Mouse (Mus musculus) skeletal muscle tissue, postnatal 0 days (tissue): ENCODE results near the gene Olfr54. TPM values are rescaled to one million over a fixed set of nuclear protein-coding genes. Genes with fewer than 3 reads are reported as not detected.

Experiments used
- polyA plus RNA-seq: library from polyadenylated mRNA; unstranded; fragments of >200 nt; fragmentation: Nextera tagmentation; extraction: Ambion mirVana; gene quantifications from 2 replicates; pipeline ENCODE4 v1.2.1, GENCODE M21; 2015

The Olfr54 gene
- not detected in 2 replicates for polyA plus RNA-seq

GRCm38 (mm10) chr11:51013936-51014335 lies at the start of gene Olfr54:
Gene Olfr54 (plus strand): TSS chr11:51014236.

GRCm38 (mm10) chr11:50966230-50966629 lies 47.8 kb upstream of the Olfr54 start, which contains the start of gene Olfr1378:
Gene Olfr1378 (plus strand): TSS chr11:50966530.

GRCm38 (mm10) chr11:50981667-50982066 lies 32.4 kb upstream of the Olfr54 start, which contains the start of gene Olfr1377:
Gene Olfr1377 (plus strand): TSS chr11:50981967.

GRCm38 (mm10) chr11:51003296-51003695 lies 10.7 kb upstream of the Olfr54 start, which contains the start of gene Olfr51:
Gene Olfr51 (plus strand): TSS chr11:51003596.

GRCm38 (mm10) chr11:51047809-51048208 lies 33.8 kb downstream of the Olfr54 start, which contains the start of gene Olfr1375:
Gene Olfr1375 (plus strand): TSS chr11:51048109.

GRCm38 (mm10) chr11:51059151-51059571 lies 45.1 kb downstream of the Olfr54 start, which contains the start of gene Zfp354a:
Gene Zfp354a (plus strand): TSS chr11:51059257.

Other genes with a start within 250 kb of the Olfr54 start
- gene Zfp354c, start 186.5 kb upstream of the Olfr54 start, polyA plus RNA-seq, result 7.7 and 7.9 TPM in 2 replicates
- 0.63 and 0.91 TPM in 2 replicates for gene Zfp879, start 172.7 kb upstream of the Olfr54 start, polyA plus RNA-seq
- not detected in 2 replicates for gene Grm6, start 163.6 kb upstream of the Olfr54 start, polyA plus RNA-seq
- 1.4 and 2.1 TPM in 2 replicates for gene Zfp454, start 126.6 kb upstream of the Olfr54 start, polyA plus RNA-seq
- 2.6 and 4.4 TPM in 2 replicates for gene Zfp2, start 98.1 kb upstream of the Olfr54 start, polyA plus RNA-seq
- gene Zfp354b, start 82.6 kb upstream of the Olfr54 start, polyA plus RNA-seq, result 1.0 and 1.2 TPM in 2 replicates
- gene 4933414I15Rik, start 70.5 kb upstream of the Olfr54 start, polyA plus RNA-seq, result not detected in 2 replicates
- gene Prop1, start 60.5 kb upstream of the Olfr54 start, polyA plus RNA-seq, result not detected in 2 replicates
- not detected in 2 replicates for gene Olfr1378, start 47.7 kb upstream of the Olfr54 start, polyA plus RNA-seq
- not detected in 2 replicates for gene Olfr1377, start 32.3 kb upstream of the Olfr54 start, polyA plus RNA-seq
- not detected in 2 replicates for gene Olfr51, start 10.6 kb upstream of the Olfr54 start, polyA plus RNA-seq
- gene Olfr1375, start 33.9 kb downstream of the Olfr54 start, polyA plus RNA-seq, result not detected in 2 replicates
- 4.1 TPM in 2 replicates for gene Zfp354a, start 45.0 kb downstream of the Olfr54 start, polyA plus RNA-seq
- not detected in 2 replicates for gene Gm12569, start 206.2 kb downstream of the Olfr54 start, polyA plus RNA-seq
- gene Clk4, start 247.5 kb downstream of the Olfr54 start, polyA plus RNA-seq, result 48.6 and 51.9 TPM in 2 replicates
- 0.18 and 0.46 TPM in 2 replicates for gene BC049762, start 248.8 kb downstream of the Olfr54 start, polyA plus RNA-seq